Mouse (Mus musculus) midbrain, postnatal 0 days (tissue): ENCODE data around the gene Dock10. TPM values are rescaled to one million over a fixed set of nuclear protein-coding genes. Genes with fewer than 3 reads are reported as not detected.

ENCODE experiments used
- ATAC-seq: fragments of 200-750 bp; cut with Nextera tagmentation; 2 replicates; pipeline ENCODE4 v1.8.0; 2017; ENCODE audit warnings: moderate number of reproducible peaks, mild to moderate bottlenecking, moderate TSS enrichment, moderate library complexity; ENCODE audit not compliant: low FRiP score
- DNase-seq: peaks from one replicate; pipeline ENCODE4 v3.0.0-alpha.2; 2015; ENCODE audit warnings: low spot score
- H3K27ac ChIP-seq: fragments of 300-500 bp; sonication (generic); 2 replicates; pipeline ENCODE4 v1.5.1; 2014; ENCODE audit warnings: low read depth, mild to moderate bottlenecking, low read length, mixed read lengths
- H3K27me3 ChIP-seq: fragments of 300-500 bp; sonication (generic); 2 replicates; pipeline ENCODE4 v1.6.1; 2014; ENCODE audit warnings: low read length, control low read depth, mixed read lengths; ENCODE audit not compliant: insufficient read depth
- H3K36me3 ChIP-seq: fragments of 300-500 bp; sonication (generic); 2 replicates; pipeline ENCODE4 v1.6.1; 2014; ENCODE audit warnings: low read length, control low read depth, mixed read lengths; ENCODE audit not compliant: insufficient read depth
- H3K4me1 ChIP-seq: fragments of 300-500 bp; sonication (generic); 2 replicates; pipeline ENCODE4 v1.6.1; 2014; ENCODE audit warnings: mild to moderate bottlenecking, control low read depth, antibody characterized with exemption, low read length, mixed read lengths; ENCODE audit not compliant: insufficient read depth
- H3K4me2 ChIP-seq: fragments of 300-500 bp; sonication (generic); 2 replicates; pipeline ENCODE4 v1.6.1; 2014; ENCODE audit warnings: low read depth, mild to moderate bottlenecking, low read length, mixed read lengths; ENCODE audit not compliant: poor library complexity, severe bottlenecking
- H3K4me3 ChIP-seq: fragments of 300-500 bp; sonication (generic); 2 replicates; pipeline ENCODE4 v1.5.1; 2014; ENCODE audit warnings: low read depth, mild to moderate bottlenecking, low read length, moderate library complexity
- H3K9ac ChIP-seq: fragments of 300-500 bp; sonication (generic); replicated peaks from 2 replicates; pipeline ENCODE4 v1.6.1; 2014; ENCODE audit warnings: mild to moderate bottlenecking, low read length, moderate library complexity, mixed read lengths; ENCODE audit not compliant: poor library complexity, severe bottlenecking
- H3K9me3 ChIP-seq: fragments of 300-500 bp; sonication (generic); 2 replicates; pipeline ENCODE4 v1.6.1; 2016; ENCODE audit warnings: low read length, control low read depth
- CTCF ChIP-seq: IDR thresholded peaks from 2 replicates; pipeline ENCODE4 v1.5.1; 2016; ENCODE audit warnings: antibody characterized with exemption, mild to moderate bottlenecking
- WGBS: fragments of 180-500 bp; shearing (Covaris S2); extraction: QIAGEN DNeasy Blood & Tissue Kit; methylation state at CpG from one replicate; pipeline ENCODE4 v1.1.7; 2014; 5-methylcytosine and 5-hydroxymethylcytosine counted together
- polyA plus RNA-seq: library from polyadenylated mRNA; unstranded; fragments of >200 nt; fragmentation: Nextera tagmentation; extraction: Ambion mirVana; gene quantifications from 2 replicates; pipeline ENCODE4 v1.2.1, GENCODE M21; 2015
- total RNA-seq: library from RNA; depleted of rRNA; stranded (reverse); fragments of >200 nt; gene quantifications from 2 replicates; pipeline ENCODE4 v1.2.3, GENCODE M21; 2014

Dock10 gene
- total and polyA plus RNA-seq, 2 experiments from 2014 or later, result 3.0 to 12.8 TPM

DNA sequence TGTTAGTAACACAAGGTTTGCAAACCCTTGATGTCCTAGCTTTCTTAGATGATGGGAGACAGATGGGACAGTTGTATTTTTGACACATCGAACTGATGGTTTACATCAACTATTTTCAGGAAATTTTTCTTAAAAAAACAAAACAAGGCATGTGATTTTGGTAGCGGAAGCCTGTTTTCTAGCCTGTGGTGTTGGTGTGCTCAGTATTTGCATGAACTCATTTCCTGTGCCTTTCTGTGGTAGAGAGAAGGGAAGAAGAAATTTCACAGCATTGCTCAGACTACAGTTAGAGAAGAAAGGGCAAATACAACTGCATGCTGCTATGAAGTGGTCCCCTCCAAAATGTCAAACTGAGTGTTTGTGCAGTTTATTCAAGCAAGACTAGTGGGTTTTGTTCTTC lies 7.2 kb upstream of the Dock10 start:
- H3K27ac ChIP-seq, result no peak overlapping the region
- 79% methylated on average over 2 of the region's 2 CpGs for WGBS

DNA sequence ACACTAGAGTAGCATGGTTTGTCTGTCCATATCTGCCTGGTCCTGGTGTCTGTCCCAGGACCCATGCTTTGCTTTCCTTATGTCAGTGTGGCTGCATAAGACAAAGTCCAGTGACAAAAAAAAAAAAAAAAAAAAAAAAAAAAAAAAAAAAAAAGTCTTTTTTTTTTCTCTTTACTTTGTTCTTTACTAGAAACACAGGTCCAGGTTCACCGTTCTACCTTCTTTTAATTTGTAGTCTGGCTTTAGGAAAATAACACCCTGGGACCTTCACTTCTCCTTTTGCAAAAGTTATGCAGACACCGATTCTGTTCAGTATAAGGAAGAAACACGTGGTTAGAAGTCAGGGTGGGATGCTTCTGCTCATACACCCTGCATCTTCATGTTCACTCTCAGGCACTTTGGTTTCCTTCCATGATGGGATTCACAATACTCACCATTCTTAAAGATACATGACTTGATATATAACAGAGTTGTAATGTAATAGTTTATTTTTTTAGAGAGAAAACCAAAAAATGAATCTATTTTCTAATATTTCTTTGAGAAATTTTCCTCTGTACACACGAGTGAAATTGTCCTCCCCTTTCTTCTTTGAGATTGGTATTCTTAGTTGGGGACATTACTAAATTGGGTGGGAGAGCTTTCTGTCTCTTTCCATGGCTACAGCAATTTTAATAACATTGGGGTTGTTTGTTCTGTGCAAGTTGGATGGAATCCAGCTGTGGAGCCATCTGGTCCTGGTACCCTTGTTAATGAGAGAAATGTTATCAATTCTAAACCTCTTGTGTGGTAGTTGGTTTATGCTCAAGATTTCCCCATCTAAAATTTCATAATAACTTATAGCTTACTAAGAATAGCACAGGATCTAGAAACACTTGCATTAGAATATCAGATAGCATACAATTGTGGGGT lies 5.0 kb upstream of the Dock10 start:
- ATAC-seq, result no peak
- Histone ChIP-seq H3K27ac (no peak overlapping the region), H3K4me3 (no peak overlapping the region), H3K9ac (no peak overlapping the region), H3K9me3 (no peaks in the 10 kb centered on the region), H3K4me2 (no peak overlapping the region), H3K27me3 (no peaks in the 10 kb centered on the region), H3K4me1 (no peaks in the 10 kb centered on the region), H3K36me3 (no peaks in the 10 kb centered on the region)
- DNase-seq, result no peak
- no peak for TF ChIP-seq CTCF
- 76% methylated on average over 4 of the region's 4 CpGs for WGBS

More for the DNA sequence above, 7.2 kb upstream of the Dock10 start:
- no peak for TF ChIP-seq CTCF
- no peaks in the 10 kb centered on the region for H3K4me1 ChIP-seq
- ATAC-seq, result no peak
- H3K4me2 ChIP-seq, result no peak overlapping the region
- DNase-seq, result no peak
- H3K9ac ChIP-seq, result no peak overlapping the region
- no peaks in the 10 kb centered on the region for H3K27me3 ChIP-seq
- no peaks in the 10 kb centered on the region for H3K9me3 ChIP-seq
- H3K4me3 ChIP-seq, result no peak overlapping the region
- H3K36me3 ChIP-seq, result no peaks in the 10 kb centered on the region

DNA sequence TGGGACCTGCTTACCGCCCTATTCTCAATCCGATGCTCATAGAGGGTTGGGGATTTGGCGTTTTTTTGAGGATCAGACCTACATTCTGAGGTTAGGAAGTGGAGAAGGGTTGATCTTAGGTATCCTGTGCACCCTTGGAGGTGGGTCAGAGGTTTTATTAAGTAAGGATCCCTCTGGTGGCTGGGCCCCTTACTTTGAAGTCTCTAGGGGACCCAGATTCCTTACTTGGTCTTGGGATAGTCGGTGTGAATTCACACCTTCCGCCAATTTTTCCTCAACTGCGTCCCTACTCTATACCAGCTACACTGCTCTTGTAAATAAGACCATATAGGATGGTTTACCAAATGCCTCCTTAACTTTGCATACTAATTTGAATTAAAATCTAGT lies 464 bp upstream of the Dock10 start:
- H3K36me3 ChIP-seq, result no peaks in the 10 kb centered on the region
- peak; percentile 11; the same call in 1 of the 2 replicates for ATAC-seq
- peak overlapping the region; percentile 74 for H3K4me3 ChIP-seq
- DNase-seq, result no peak
- H3K27ac ChIP-seq, result no peak overlapping the region
- peak overlapping the region; percentile 62 for H3K9ac ChIP-seq
- no peaks in the 10 kb centered on the region for H3K9me3 ChIP-seq
- no peak; the same call in 1 of the 2 replicates for TF ChIP-seq CTCF
- WGBS, result 14% methylated on average over 6 of the region's 6 CpGs
- H3K4me2 ChIP-seq, result peak overlapping the region; percentile 94
- no peaks in the 10 kb centered on the region for H3K27me3 ChIP-seq
- H3K4me1 ChIP-seq, result 0 out of 2 replicates have a peak, but pooled peaks cover 4% of the 10 kb centered on the region

DNA sequence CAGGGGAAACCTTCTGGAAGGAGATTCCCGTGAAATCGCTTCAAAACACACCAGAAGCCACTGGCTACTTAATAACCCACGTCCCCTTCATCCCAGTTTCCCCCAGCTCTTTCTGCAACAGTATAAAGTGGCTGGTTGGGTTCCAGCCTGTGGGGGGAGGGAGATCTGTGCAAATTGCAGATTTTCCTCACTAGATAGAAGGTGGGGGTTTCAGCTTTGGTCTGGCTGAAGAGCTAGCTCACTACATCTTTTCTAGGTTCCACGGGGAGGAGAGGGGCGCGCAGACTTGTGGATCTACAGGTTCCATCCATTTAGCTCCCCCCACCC lies 714 bp downstream of the Dock10 start:
- WGBS, result 1% methylated on average over 6 of the region's 6 CpGs
- ATAC-seq, result peak; percentile 45
- Histone ChIP-seq H3K4me1 (0 out of 2 replicates have a peak, but pooled peaks cover 4% of the 10 kb centered on the region), H3K27ac (peak overlapping the region; percentile 55; the same call in 1 of the 2 replicates), H3K4me3 (peak overlapping the region; percentile 74), H3K9me3 (no peaks in the 10 kb centered on the region), H3K9ac (peak overlapping the region; percentile 62; the same call in 1 of the 2 replicates), H3K36me3 (no peaks in the 10 kb centered on the region), H3K4me2 (peak overlapping the region; percentile 94), H3K27me3 (no peaks in the 10 kb centered on the region)
- DNase-seq, result peak; percentile 28
- TF ChIP-seq CTCF, result no peak

DNA sequence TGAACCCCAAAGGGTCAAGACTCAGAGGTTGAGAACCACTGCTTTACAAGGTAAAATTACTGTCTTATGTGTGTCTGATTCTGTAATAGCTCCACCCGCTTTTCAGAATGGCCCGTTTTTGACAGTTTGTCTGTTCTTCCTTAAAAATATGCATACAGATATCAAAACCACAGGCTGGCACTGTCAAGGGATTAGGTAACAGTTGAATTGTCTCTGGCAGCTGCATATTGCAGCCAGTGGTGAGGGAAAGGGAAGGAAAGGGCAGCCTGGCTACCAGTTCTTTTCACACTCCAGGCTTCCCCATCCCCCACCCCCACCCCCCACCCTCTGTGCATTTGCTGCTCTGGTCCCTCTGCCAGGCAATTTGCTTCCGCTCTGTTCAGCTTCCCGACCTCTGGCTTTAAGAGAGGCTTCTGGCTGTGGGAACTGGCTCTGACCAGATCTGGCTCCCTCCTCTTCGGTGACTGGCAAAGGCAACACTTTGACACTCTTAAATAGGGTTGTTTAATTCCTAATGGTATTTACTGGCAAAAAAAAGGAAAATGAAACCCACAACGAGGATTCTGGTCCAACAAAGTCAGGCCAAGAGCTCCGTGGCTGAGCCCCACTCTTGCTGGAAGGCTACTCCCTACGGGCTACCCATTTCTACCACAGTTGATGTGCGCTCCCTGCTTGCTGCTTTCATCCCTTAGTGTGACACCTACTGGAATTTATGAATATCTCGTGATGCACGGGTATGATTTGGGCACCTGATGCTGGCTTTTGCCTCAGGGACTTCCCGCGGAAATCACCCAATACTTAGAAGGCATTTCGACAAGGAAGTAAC lies 1.3 kb downstream of the Dock10 start:
- ATAC-seq (peak; percentile 52; the same call in 1 of the 2 replicates), DNase-seq (peak; percentile 68)
- Histone ChIP-seq H3K4me2 (peak overlapping the region; percentile 94), H3K27me3 (no peaks in the 10 kb centered on the region), H3K36me3 (no peaks in the 10 kb centered on the region), H3K9me3 (no peaks in the 10 kb centered on the region), H3K27ac (0 out of 2 replicates have a peak overlapping the region, but pooled peaks have one; percentile 19), H3K4me1 (0 out of 2 replicates have a peak, but pooled peaks cover 4% of the 10 kb centered on the region), H3K4me3 (peak overlapping the region; percentile 74), H3K9ac (no peak overlapping the region)
- WGBS, result 6% methylated on average over 14 of the region's 14 CpGs
- peak; percentile 64 for TF ChIP-seq CTCF
